Mouse (Mus musculus): Measurements from ENCODE around the gene 4933427I04Rik.

4933427I04Rik gene

GRCm38 (mm10) chr4:123859379-123859778 lies at the start of gene 4933427I04Rik:
Gene 4933427I04Rik (plus strand): TSS chr4:123859679.
- no peak for DNase-seq

- no peak for DNase-seq
These were observed 48.8 kb upstream of the 4933427I04Rik start for GRCm38 (mm10) chr4:123810475-123811295.

- no peak for DNase-seq
These were observed 47.0 kb upstream of the 4933427I04Rik start for GRCm38 (mm10) chr4:123812525-123812924.

DNA sequence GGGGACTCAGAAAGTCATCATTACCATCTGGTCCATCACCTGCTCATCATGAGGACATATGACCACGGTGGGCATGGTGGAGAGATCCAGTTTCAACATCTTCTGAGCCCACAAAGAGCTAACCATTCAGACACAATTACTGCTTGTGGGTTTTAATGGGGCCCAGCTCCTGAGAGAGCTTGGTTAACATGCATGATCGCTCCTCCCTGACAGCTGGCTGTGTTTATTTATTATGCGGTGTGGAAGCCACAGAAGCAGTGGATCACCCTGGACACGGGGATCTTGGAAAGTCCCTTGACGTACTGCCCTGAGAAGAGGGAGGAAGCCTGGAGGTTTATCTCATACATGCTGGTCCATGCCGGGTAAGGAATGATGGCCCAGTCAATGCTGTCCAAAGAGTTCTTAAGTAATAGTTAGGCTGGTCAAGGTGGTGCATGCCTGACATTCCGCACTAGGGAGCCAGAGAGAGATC lies 45.4 kb upstream of the 4933427I04Rik start:
- no peak for DNase-seq

DNA sequence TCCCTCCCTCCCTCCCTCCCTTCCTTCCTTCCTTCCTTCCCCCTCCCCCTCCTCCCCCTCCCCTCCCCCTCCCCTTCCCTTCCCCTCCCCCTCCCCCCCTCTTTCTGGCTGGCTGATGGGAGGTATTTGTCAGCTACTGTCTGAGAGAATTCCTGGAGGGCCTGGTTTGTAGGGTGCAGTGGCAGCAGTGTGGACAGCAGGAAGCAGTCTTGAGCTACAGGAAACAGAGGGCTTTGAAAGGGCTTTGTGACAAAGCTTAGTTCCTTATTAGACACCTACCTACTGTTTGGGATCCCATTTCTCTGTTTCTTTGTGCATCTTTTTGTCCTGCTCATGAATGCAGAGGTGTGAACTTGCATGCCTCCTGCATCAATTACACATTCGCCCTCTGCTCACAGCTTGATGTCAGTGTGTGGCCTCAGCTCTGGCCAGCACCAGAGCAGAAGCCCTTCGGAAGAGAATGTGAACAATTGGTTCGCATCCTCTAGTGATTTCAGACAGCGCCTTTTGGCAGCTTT lies 40.3 kb upstream of the 4933427I04Rik start:
- no peak for DNase-seq

DNA sequence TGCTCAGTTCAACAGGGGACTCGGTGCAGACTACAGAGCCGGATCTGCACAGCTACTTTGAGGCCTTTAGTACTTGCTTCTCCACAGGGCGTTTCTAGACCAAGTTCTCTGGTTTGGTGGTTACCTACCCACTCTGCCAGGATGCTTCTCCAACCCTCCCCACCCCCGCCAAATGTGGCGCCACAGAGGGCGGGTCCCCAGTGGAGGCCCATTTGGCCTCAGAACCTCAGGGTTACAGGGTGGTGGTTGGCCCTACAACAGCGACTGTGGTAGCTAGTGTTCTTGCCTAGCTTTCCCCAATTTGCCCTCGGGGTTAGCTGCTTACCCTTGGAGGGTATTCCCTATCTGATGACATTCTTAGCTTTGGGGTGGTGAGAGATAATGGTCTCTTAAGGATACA lies 17.4 kb upstream of the 4933427I04Rik start:
- DNase-seq = no peak

DNA sequence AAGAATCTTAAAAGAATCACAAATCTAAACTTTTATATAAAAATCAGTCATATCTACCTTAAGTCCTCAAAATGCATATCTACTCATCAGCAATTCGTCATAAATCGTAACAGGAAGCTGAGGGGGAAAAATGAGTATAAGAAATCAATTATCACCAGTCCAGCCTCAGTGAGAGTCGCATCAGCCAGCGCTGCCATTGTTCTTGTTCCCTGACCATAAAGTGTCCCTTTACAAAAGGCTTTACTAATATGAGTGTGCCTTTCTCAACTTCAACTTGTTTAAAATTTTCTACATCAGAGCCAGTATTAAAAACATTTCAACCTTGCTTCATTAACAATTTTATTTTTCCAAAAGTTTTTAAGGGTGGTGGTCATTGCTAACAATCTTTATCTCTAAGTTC lies 2.6 kb upstream of the 4933427I04Rik start:
- DNase-seq = no peak

DNA sequence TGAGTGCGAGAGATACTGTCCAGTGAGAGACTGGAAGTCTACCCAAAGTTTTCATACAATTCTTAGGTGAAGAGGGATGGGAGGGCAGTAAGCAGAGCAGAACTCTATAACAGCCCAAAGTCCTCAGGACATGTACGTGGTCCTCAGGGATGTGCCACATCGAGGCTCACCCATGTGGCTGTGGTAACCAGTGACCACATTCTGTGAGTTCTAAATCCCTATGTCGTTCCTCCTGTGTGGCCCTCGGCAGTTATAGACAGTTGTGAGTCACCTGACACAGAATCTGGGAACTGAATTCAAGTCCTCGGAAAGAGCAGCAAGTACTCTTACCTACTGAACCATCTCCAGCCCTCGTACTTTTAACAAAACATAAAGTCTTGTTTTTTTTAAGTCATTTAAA lies 1.4 kb upstream of the 4933427I04Rik start:
- DNase-seq = no peak

GRCm38 (mm10) chr4:123859803-123860202 lies 324 bp downstream of the 4933427I04Rik start:
- no peak for DNase-seq

DNA sequence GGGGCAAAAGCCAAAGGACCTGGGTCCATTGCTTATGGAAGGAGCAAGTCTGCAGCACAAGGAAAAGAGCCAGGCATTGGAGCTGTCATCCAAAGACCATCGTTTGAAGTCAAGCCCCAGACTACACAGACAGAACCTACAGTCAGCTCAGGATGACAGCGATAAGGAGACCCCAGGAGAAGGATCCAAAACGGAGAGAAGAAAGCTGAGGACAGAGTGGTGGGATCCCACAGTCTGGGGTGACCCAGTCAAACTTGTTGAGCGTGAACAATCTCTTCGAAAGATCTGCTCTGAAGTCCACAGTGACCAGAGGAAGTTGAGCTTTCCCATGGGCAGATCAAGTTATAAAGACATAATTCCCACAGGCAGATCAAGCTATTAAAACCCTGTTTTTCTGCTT lies 1.1 kb downstream of the 4933427I04Rik start:
- no peak for DNase-seq

GRCm38 (mm10) chr4:123893726-123894125 lies 34.2 kb downstream of the 4933427I04Rik start:
- no peak for DNase-seq

GRCm38 (mm10) chr4:123894295-123894694 lies 34.8 kb downstream of the 4933427I04Rik start:
- DNase-seq = no peak

DNA sequence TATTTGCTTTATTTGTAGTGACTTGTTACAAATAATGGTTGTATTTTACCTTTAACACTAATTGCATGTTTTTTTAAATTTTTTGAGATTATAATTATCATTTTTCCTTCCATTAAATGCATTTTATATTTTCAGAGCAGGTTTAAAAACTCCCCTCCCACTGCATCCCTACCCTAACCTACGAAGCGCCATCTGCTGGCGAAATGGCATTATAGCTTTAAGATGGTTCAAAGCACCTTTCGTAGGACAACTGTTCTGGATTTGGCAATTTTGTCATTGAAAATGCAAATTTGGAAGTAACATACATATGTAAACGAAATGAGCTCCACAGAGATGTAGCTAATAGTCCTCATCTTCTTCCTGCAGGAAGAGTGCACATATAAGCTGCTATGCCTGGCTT lies 39.2 kb downstream of the 4933427I04Rik start:
- DNase-seq = no peak

GRCm38 (mm10) chr4:123903432-123903831 lies 44.0 kb downstream of the 4933427I04Rik start:
- no peak for DNase-seq

DNA sequence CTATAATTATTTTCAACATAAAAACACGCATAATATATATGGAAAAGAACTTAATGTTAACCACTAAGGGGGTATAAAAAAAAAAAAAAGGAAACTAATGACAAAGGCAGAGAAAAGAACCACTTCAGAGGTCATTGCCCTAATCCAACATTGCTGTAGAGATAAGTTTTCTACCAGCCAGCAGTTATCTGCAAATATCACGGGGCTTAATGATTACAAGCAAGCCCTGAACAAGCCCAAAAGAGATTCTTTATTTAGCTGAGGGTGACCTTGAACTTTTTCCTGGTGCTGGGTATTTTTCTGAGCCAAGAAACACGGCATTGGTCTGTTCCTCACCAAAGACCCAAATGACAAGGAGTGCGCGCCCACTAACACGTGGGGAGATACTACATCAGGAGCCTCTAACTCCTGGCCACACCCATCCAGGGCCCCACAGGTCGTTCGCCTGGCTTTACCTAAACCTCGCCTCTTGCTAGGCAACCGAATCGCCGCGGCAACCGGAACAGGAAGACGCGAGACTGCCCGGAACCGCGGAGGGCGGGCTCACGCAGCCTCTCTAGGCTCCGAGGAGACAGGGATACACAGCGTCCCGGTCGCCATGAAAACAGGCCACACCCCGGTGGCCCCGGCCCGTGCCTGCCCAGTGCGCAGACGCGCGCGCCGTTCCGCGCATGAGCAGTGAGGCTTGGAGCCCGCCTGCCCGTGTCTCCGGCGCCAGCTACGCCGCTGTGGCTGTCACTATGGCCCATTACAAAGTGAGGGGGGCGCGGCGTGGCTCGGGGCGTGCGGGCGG lies 45.0 kb downstream of the 4933427I04Rik start, which contains the start of gene Mycbp:
TSS of gene Mycbp (plus strand) at position 500 of the 793 bp plus-strand sequence.
- peak; percentile 98 for DNase-seq

DNA sequence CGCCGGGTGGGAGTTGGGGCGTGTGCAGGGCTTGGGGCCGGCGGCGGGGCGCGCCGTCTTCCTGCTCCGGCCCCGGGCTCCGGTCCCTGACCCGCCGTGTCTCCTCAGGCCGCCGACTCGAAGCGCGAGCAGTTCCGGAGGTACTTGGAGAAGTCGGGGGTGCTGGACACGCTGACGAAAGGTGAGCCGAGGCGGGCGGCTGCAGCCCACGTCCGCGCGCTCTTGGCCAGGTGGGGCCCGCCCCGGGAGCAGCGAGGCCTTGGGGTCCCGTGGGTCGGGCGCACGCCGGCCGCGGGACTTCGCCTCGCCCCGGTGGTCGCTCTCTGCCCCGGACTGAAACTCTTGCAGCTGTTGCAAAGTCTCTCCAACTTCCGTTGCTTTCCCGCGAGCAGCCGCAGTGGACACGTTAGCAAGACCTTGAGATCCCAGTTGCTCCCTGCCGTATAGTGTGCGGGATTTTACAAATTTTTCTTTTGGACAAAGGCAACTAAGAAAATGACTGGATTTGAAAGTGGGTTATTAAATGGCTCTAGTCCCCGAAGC lies 45.7 kb downstream of the 4933427I04Rik start:
- no peak for DNase-seq

DNA sequence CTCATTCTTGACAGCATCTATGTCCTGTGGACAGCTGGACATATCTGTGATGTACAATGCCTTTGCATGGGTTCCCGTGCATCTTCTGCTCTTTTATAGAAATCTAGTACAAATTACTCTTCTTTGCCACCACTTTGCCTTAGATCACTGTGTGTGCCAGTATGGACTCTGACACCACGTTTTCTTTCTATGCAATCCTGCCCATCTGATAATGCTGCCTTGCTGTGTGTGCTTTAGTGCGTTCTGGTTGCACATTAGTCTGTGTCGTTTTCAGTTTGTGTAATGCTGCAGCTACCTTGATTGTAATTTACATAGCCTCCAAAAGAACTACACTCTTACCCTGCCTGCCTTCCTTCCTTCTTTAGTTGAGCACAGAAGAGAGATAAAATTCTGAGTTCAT lies 52.0 kb downstream of the 4933427I04Rik start:
- no peak for DNase-seq

DNA sequence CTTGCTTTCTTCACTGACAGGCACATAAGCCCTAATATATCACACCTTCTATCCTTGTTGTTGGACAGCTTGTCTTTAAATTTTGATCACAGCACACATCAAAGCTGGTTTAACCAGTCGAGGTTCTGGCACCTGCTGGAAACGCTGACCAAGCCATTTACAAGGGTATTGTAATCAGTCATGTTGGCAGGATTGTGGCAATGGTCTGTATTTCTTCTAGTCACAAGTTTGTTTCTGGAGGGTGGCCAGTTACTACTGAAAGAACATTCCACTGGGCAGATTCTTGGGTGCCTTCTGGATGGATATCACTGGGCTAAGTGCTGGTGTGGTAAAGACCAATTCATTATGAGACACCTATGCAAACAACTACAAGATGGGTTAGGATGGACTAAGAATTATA lies 53.0 kb downstream of the 4933427I04Rik start:
- no peak for DNase-seq

Data from cerebellum, adult 11-12 months (tissue).